ENCODE assay signal across 20 mouse cellular contexts in genomic region chr1:179378102-179378501, GRCm38 (mm10).
DNase-seq lines count a peak whose midpoint lies in the region; TF ChIP-seq lines count a peak whose summit lies in the region.
"Had no signal": no experiment of that assay in that cellular context is flagged by ENCODE, and none has a peak within 500 bp of the region (broad histone marks: within the 10 kb centered on the region; RNA-seq: fewer than 3 reads in every experiment).

No protein-coding gene starts in this region.

- no peak overlapping the region for H3K4me3 ChIP-seq in layer of hippocampus, adult 2 months
- H3K4me3 ChIP-seq: embryonic facial prominence, embryonic 10.5 days; embryonic facial prominence, embryonic 12.5 days; forebrain, embryonic 13.5 days; forebrain, embryonic 15.5 days had no signal

- TF ChIP-seq CTCF in layer of hippocampus, adult 2 months (conservative IDR thresholded peaks at IDR 0.05): no peak

- H3K27ac ChIP-seq in layer of hippocampus, adult 2 months: peak overlapping the region; percentile 62; the same call in 1 of the 2 replicates
- H3K27ac ChIP-seq: embryonic facial prominence, embryonic 10.5 days; embryonic facial prominence, embryonic 12.5 days; forebrain, embryonic 13.5 days; forebrain, embryonic 15.5 days had no signal

- peak; percentile 30 for DNase-seq in layer of hippocampus, adult 11-12 months (ENCODE audit: low spot score)
- DNase-seq in layer of hippocampus, postnatal 25 days (ENCODE audit: extremely low spot score in 1 of 2, low spot score in 1 of 2): no peak
- DNase-seq in layer of hippocampus, adult 2 months (ENCODE audit: low spot score in 2 of 2): peak in 1 of 2 experiments; percentile 54
- DNase-seq in layer of hippocampus, adult 9-10 months (ENCODE audit: low spot score): no peak
- DNase-seq in brain, adult 2 months (ENCODE audit: low read depth, low spot score): peak; percentile 41
- peak; percentile 20 to 26 for DNase-seq in layer of hippocampus, adult 8-10 months (ENCODE audit: low spot score in 2 of 2)
- DNase-seq in thymus, postnatal 14 days: no peak
- DNase-seq in thymus, postnatal 10 days (ENCODE audit: low spot score in 2 of 2): no peak
- DNase-seq: adrenal gland, adult 2 months; adrenal gland, postnatal 10 days; adrenal gland, postnatal 25 days; cerebellum, adult 11-12 months; cerebellum, adult 2 months; cerebellum, adult 9-10 months; cerebellum, postnatal 10 days; cerebellum, postnatal 25 days had no signal

Comparison
In these comparisons a context has a peak if more than half of its experiments do, and no peak if none do; other contexts are left out.
1. DNase-seq: peak in layer of hippocampus, adult 11-12 months (single experiment), brain, adult 2 months (single experiment) and layer of hippocampus, adult 8-10 months (2 of 2); none in layer of hippocampus, postnatal 25 days (0 of 2), layer of hippocampus, adult 9-10 months (single experiment), thymus, postnatal 14 days (single experiment) and thymus, postnatal 10 days (0 of 2).